Mouse (Mus musculus) right cerebral cortex, postnatal 14 days (tissue): Measurements from ENCODE around the gene Rasip1.

Source experiments
- DNase-seq: peaks from one replicate; pipeline ENCODE4 v3.0.0; 2022

Gene Rasip1

DNA sequence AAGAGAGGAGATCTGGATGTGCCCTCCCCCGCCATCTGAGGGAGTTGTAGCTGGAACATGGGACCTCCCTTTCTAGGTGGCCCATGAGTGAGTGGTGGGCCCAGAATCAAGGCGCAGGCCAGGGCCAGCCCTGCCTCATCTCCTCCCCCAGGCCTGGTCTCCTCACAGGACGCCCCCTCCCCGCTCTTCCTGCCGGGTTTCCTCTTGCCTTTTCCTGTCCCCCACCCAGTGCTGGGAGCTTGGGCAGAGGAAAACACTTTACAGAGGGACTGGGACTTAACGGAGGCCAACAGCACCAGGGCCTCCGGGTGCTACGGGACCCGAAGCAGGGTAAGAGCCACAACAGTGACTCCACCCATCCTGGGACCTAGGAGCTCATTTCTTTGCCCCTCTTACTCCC lies at the start of gene Rasip1:
Gene Rasip1 (plus strand): TSS at position 228 of the 400 bp plus-strand sequence.
- no peak for DNase-seq

DNA sequence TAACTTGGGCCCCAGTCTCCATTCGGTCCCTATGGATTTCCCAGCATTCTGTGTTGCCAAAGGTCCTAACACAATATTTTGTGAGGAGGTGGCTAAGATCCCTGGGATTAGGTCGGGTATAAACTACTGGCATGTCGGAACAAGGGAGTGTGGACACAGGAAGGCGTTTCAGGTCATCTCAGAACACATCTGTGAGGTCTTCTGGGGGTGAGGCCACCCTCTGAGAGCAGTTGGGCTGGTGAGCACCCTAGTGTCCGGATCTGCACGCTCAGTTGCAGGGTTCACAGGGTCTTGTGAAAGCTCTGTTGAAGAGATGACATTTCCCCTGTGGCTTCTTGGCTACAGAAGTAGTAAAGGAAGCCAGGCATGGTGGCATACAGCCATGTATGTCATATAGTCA lies 41.4 kb upstream of the Rasip1 start:
- no peak for DNase-seq

DNA sequence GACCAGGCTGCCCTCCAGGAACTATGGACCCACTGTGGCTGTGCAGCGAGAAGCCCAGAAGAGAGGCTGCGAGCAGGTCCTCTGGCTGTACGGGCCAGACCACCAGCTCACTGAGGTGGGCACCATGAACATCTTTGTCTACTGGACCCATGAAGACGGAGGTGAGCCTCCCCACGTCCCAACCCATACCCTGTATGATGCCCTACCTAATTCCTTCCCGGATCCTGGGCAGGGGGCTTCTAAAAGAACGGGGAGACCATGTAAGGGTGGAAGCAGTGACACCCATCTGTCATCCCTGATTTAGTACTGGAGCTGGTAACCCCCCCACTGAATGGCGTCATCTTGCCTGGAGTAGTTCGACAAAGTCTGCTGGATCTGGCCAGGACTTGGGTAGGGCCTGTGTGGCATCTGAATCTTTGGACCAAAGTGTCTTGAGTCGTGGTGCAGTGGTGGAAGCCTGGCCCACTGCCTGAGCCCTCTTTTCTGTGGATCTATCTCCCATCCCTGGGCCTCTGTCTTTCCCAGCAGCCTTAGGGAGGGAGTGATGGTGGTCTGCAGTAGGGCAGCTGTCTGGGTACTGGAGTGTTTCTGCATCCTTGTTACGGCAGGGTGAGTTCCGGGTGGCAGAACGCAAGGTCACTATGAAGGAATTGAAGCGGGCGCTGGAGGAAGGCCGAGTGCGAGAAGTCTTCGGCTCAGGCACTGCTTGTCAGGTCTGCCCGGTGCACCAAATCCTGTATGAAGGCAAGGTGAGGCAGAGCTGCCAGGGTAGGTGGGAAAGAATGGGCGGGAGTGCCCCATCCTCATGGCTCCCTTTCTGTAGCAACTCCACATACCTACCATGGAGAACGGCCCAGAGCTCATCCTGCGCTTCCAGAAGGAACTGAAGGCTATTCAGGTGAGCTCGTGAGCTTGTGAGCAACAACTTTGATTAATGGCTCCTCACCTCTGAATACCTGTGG lies 39.4 kb upstream of the Rasip1 start:
- no peak for DNase-seq

DNA sequence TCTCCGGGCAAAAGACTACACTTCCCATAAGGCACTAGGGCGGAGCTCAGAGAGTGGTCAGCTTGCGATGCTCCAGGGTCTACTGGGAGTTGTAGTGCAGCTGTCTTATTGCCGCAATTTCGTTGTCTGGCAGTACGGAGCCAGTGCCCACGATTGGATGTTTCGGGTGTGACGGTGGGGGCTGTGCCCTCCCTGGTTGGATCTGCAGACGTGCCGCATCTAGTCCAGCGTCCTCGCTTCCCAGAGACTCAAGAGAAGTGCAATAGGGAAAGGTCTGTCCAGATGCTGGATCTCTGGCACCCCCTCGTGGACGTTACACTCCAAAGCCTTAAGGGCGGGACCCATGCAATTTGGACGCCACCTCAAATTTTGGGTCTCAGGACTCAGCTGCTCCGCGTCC lies 38.1 kb upstream of the Rasip1 start:
- DNase-seq = peak; percentile 94

DNA sequence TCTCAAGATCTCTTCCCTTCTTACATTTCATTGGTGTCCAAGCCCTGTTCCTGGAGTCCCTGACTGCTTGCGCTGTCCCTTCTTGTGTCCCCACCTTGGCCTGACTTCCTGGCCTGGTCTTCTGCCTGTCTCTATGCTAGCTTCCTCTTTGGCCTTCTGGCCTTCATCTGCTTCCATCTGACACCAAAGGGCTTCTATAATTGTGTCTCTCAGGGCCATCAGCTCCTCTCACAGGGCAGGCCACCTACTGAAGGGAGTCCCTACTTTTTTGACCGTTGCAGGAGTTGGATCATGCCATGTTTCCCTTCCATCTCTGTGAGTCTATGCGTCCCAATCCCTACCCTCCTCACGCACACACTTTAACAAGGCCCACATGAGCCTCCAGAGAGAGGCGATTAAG lies 37.4 kb upstream of the Rasip1 start:
- DNase-seq = no peak

DNA sequence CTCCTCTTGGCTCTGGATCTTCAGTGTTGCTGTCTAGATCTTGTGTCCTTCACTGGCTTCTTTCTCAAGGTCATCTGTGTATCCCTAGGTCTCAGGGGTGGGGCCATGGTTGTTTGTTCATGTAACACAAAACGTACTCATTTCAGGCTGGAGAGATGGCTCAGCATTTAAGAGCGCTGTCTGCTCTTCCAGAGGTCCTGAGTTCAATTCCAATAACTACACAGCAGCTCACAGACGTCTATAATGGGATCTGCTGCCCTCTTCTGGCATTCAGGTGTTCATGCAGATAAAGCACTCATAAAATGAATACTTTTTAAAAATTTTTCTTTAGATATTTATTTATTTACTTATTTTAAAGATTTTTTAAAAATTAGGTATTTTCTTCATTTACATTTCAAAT lies 36.4 kb upstream of the Rasip1 start:
- no peak for DNase-seq

DNA sequence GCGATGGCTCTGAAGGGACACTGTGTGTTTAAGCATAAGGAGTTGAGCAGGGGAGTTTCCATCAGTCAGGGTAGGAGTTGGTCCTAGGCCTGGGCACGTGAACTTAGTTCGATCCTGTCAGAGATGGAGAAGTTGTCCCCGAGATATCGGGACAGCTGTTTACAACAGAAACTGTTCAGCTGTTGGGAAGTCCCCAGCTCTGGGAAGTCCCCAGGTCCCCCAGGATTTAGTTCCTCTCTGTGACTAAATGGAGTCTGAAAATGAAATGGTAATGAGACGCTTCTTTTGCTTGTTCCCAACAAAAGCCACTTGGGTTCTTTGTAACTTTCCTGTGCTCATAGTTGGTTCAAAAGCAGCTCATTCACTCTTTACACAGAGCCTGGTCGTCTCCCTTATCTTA lies 35.4 kb upstream of the Rasip1 start:
- no peak for DNase-seq

DNA sequence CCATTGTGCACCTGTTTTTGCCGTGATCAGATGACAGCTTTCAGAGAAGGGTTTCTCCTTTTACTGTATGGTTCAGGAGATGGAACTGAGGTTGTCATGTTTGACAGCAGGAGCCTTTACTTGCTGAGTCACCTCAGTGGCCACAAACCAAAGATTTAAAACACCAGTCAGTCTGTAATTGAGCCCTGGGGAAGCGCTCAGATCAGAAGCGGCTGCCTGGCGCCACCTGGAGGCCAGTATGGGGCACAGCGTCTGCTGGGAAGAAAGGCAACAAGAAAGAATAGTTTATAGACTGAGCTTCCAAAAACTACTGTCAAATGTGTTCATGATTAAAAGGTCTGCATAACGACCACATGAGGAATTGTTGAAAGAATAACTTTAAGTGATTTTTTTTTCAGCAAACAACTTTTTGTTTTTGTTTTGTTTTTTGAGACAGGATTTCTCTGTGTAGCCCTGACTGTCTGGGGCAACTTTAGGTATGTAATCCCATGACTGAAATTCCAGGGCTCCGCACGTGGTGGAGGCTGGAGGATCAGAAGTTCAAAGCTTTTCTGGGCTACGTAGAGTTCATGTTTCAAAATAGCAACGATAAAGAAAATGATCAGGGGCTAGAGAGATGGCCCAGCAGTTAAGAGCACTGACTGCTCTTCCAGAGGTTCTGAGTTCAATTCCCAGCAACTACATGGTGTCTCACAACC lies 34.0 kb upstream of the Rasip1 start:
- peak; percentile 76 for DNase-seq

DNA sequence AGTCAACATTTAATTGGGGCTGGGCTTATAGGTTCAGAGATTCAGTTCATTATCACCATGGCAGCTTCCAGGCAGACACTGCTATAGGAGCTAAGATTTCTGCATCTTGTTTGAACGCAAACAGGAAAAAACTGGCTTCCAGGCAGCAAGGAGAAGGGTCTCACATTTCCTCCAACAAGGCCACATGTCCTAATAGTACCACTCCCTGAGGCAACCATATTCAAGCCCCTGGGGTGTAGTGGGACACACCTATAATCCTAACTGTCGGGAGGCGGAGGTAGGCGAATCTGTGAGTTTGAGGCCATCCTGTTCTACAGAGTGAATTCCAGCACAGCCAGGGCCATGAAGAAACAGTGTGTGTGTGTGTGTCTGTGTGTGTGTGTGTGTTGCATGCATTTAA lies 32.1 kb upstream of the Rasip1 start:
- no peak for DNase-seq

DNA sequence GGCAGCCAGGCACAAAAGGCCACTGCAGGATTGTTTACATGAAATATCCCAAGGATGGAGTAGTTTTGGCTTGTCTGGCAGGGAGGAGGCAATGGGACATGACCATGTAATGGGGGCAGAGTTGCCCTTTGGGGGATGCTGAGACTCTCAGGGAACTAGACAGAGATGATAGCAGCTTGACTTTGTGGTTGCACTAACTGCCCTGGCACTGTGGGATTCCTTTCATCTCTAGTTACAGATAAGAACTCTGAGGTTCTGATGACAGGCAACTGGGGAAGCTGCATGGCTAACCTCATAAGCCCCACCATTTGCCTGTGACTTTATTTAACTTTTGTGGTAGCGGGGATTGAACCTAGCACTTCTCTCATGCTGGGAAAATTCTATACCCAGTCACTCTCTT lies 31.2 kb upstream of the Rasip1 start:
- DNase-seq = no peak

DNA sequence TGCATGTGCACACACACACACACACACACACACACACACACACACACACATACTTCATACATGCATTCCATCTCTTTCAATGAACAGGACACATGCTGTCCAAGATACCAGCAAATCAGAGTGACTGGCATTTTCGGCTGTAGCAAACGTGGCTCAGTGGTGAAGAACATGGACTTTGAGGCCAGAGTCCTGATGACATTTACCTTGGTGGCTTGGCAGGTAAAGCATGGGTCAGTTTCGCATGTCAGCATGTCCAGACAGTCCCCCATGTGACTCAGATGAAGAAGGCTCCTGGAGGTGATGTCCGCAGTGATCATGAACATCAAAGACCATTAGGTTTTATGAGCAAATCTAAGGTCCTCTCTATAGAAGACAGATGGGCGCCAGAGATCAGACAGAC lies 30.3 kb upstream of the Rasip1 start:
- no peak for DNase-seq

DNA sequence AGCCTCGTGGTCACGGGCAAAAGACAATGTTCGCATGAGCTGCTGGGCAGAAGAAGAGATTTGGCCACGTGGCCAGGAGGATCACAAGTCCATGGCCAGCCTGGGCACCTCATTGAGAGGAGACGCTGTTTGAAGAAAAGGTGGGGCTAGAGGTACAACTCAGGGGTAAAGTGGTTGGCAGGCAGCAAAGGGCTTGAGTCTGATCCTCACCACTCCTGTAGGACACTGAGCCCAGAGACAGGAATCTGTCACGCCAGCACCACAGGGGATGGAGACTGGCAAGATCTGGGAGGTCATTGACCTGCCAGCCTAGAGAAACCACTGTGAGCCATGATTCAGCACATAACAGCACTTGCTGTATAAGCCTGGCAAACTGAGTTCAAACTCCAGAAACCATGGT lies 29.8 kb upstream of the Rasip1 start:
- DNase-seq = no peak

DNA sequence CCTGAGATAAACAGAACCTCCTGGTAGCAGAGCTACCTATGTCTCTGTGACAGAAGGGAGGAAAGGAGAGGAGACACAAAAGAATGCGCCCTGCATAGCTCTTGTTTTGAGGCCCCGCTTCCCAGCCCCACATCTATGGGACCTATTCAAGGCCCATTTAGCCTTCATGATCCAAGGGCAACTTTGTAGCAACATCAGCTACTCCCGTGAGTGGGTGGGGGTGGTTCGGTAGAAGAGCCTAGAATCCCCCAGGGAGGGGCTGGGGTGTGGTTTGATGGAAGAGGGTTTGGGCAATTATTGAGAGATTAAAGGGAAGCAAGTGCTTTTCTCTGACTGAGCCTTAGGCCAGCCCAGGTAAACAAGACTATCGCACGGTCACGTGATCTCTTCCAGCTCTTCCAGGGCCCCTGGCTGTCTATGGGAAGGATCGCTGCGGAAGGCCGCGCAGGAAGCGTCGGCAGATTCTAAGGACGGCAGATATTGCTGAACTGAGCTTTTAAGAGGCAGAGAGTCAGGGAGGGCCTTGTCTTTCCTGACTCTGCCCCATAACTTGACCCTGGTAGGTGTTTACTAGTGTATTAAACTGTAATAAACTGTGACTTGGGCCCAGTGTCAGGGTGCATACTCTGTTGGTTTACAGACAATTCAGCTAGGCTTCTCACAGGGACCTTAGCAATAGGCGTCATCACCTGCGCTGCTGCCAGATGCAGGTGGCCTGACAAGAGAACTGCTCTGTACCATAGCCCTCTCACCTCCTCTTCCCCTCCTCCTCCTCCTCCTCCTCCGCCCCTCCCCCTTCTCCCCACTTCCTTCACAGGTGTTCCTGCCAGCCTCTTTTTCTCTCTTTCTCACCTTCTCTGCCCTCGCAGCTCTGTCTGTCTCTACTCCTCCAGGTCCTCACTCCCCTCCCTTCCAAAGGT lies 28.1 kb upstream of the Rasip1 start:
- DNase-seq = no peak

DNA sequence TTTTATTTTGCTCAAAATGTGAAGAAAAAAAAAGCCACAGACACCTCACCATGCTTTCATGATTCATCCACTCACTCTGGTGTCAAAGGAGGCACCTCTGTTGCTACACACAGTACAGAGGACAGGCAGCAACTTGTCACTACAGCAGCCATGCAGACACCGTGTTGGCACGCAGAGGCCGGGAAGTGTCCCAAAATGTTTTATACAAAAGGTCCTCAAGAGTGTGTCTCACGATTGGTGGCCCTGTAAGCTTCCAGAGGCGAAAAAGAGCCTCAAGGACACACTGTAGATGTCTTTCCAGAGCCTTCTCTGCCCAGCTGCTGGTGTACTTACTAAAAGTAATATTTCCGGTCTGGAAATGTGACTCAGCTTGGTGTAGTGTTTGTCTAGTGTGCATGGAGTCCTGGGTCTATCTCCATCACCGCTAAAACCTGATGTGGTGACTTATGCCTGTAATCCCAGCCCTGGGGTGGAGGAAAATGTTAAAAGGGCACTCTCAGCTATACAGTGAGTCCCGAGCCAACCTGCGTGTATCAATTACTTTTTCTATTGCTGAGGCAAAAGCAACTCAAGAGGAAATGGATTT lies 21.5 kb upstream of the Rasip1 start:
- no peak for DNase-seq

DNA sequence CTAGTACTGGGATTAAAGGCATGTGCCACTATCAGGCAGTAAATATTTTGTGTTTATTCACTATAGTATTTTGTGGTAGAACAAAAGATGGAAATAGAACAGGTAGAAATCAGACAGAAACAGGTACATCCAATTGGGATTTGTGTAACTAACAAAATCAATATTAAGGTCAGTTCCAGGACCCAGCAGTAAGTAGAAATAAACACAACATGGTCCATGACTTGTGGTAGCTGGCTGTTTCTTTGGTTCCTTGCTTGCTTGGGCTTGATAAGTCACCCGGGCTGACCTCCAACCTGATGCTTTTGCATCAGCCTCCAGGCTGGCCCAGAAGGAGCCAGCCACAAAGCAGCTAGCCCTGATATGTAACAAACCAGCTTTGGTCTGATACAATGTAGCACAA lies 17.8 kb upstream of the Rasip1 start:
- no peak for DNase-seq

DNA sequence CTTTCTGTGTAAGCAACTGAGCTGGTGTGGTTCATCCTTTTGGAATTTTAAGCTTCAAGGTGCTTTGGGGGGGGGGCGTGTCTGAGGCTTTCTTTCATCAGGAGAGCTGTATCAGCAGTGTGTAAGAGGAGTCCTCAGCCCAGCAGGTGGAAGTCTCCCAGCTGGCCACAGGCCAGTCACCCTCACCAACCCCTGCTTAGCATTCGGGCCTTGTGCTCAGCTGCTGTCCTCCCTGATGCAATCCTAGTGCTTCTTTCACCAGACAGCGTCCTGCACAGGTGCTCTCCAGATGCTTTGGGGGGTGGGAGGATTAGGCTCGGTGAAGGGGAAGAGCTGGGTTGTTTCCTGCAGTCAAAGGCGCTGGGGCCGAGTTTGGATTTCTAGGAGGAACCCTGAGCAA lies 11.0 kb upstream of the Rasip1 start:
- no peak for DNase-seq

DNA sequence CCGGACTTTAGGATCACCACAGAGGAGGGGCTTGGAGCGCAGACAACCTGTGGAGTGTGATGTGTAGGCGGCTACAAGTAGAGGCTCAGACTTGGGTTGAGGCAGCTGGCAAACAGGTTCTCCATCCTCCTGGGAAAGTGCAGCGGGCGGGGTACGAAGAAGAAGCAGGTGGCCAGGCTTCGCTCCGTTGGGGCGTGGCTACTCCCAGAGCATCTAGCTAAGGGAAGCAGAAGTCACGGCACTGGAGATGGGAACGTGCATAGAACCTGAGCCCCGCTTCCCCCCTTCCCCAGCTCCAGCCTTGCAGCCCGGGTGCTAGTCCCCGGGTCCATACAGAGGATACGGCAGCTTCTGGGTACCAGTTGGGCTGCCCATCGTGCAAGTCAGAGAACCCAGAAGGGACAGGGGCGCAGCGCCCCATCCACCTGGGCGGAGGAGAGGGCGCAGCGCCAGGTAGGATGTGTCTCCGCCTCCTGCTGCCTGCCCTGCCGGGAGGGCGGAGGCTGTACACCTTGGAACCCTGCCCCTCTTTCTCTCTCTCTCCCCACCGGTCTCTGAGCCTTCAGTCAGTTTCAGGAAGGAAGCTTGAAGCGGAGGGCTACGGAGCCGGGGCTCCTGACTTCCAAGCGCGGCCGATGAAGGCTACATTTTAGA lies 10.1 kb upstream of the Rasip1 start, which contains the start of gene Fut1:
Gene Fut1 (plus strand): TSS at position 248 of the 654 bp plus-strand sequence.
- peak; percentile 27 for DNase-seq

DNA sequence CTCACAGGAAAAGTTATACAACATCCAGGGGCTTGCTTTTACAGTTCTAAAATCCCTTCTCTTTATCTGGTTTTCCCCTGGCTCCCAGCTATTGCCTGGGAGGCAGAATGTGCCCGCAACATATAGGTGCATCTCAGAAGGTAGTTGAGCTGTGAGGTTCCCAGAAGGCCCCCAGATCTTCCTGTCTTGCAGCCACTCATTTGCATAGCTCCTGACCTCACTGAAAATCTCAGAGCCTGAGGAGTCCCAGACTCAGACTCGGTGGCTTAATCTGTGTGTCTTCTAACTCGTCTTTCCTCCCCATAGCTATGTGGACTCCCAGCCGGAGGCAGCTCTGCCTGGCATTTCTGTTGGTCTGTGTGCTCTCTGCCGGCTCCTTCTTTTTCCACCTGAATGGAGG lies 9.0 kb upstream of the Rasip1 start:
- DNase-seq = no peak

DNA sequence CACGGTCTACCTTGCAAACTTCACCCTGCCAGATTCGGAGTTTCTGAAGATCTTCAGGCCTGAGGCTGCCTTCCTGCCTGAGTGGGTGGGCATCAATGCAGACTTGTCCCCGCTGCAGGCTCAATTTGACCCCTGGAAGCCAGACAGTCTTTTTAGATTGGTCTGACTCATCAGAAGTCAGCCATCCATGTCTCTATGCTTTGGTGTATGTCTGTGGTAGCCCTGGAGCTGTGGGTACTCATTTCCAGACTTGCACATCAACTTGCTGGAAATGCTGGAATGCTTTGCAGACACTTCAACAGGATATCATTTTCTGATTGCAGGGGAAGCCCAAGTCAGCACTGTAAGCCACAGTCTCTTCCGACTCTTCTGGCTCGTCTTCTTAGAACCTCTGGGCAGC lies 7.7 kb upstream of the Rasip1 start:
- DNase-seq = no peak

DNA sequence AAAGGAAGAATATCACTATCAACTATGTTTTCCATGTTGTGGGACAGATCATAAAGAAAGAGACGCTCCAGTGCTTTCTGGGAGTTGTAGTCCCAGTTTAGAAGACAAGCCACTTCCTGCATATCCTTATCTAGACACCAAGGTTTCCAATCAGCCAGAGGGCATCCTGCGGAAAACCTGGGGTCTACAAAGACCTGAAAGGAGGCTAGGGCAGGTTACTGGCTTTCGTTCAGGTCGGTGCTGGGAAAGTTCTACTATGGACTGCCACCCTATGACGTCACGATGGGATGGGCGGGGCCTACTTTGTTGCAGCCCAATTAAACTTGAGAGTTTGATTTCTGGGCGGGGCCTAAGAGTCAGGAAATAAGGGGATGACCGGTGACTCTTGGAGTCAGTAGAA lies 5.8 kb upstream of the Rasip1 start, which contains the start of gene Izumo1:
Gene Izumo1 (plus strand): TSS at position 369 of the 400 bp plus-strand sequence.
- DNase-seq = no peak

DNA sequence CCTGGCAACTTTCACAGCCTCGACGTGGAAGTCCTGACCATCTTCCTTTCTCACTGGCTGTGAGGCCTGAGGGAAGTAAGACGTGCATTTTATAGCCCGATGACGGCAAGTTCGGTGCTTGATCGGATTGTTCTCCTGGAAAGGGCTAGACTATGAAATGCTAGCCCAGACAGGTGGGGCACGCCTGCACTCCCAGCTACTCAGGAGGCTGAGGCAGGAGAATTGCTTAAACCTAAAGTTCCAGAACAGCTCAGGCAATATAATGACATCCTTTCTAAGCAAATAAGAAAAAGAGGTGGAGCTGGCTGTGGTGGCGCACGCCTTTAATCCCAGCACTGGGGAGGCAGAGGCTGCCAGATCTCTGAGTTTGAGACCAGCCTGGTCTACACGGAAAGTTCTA lies 3.8 kb upstream of the Rasip1 start:
- DNase-seq = no peak

DNA sequence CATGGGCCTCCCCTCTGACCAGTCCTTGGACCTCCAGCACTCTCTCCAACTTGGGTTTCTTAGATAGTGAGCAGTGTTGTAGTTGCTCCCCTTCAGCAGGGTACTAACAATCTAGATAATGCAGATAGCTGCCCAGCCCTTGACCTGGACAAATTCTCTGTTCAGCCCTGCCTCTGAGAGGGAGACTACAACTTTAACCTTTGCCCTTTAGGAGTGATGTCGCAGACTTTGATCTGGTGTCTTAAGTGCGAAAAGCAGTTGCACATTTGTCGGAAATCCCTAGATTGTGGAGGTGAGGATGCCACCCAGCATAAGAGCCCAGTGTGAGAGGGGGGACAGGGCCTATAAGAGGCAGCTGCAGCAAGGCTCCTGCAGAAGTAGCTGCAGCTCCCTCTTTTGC lies 2.6 kb upstream of the Rasip1 start:
- no peak for DNase-seq
